Mouse (Mus musculus): ENCODE data around the gene Pip5k1b.

- no peak for TF ChIP-seq POLR2A (IDR thresholded peaks at IDR 0.05; ENCODE audit: borderline replicate concordance, control insufficient read depth, low read depth, low read length)
- no peak for TF ChIP-seq CTCF (IDR thresholded peaks at IDR 0.05; ENCODE audit: control insufficient read depth, insufficient read depth, low read length)
These were observed 228.7 kb downstream of the Pip5k1b start for GRCm38 (mm10) chr19:24326969-24327368.

All from bone marrow, adult 2 months (tissue).